Mouse (Mus musculus): ENCODE data around the gene Fbxw10. TPM values are rescaled to one million over a fixed set of nuclear protein-coding genes. Genes with fewer than 3 reads are reported as not detected.

Fbxw10 gene
- total RNA-seq (2014; rRNA removed) = 0.36 and 0.37 TPM in 2 replicates
- 0.36 and 0.82 TPM in 2 replicates for polyA plus RNA-seq (2015; fragmentation: Nextera tagmentation; extraction: Ambion mirVana)

- DNase-seq (ENCODE audit: low spot score) (peak; percentile 74), ATAC-seq (no peak)
- Histone ChIP-seq H3K36me3 (ENCODE audit: insufficient read depth, low read length) (no peaks in the 10 kb centered on the region), H3K27me3 (ENCODE audit: insufficient read depth, low read length) (no peaks in the 10 kb centered on the region), H3K4me2 (ENCODE audit: low read depth, low read length) (peak within 1 kb of the TSS; percentile 27), H3K9me3 (ENCODE audit: low read length) (no peaks in the 10 kb centered on the region), H3K4me1 (ENCODE audit: insufficient read depth, low read length) (no peaks in the 10 kb centered on the region), H3K27ac (no peak within 1 kb of the TSS), H3K4me3 (ENCODE audit: low read length) (no peak within 1 kb of the TSS), H3K9ac (replicated peaks; ENCODE audit: low read length) (no peak within 1 kb of the TSS)
- WGBS = 31% methylated on average over 12 of the region's 12 CpGs
- no peak for TF ChIP-seq CTCF (IDR thresholded peaks at IDR 0.05; ENCODE audit: low read depth)
These were observed at the start of gene Fbxw10 for GRCm38 (mm10) chr11:62846961-62847654. Gene Fbxw10, plus strand, starts transcription at chr11:62847069.

- Histone ChIP-seq H3K27me3 (ENCODE audit: insufficient read depth, low read length) (no peaks in the 10 kb centered on the region), H3K4me3 (ENCODE audit: low read length) (no peak overlapping the region), H3K9ac (replicated peaks; ENCODE audit: low read length) (no peak overlapping the region), H3K36me3 (ENCODE audit: insufficient read depth, low read length) (no peaks in the 10 kb centered on the region), H3K9me3 (ENCODE audit: low read length) (no peaks in the 10 kb centered on the region), H3K27ac (no peak overlapping the region), H3K4me2 (ENCODE audit: low read depth, low read length) (no peak overlapping the region), H3K4me1 (ENCODE audit: insufficient read depth, low read length) (no peaks in the 10 kb centered on the region)
- ATAC-seq = no peak
- DNase-seq (ENCODE audit: low spot score) = no peak
- 58% methylated on average over 13 of the region's 13 CpGs for WGBS
- no peak for TF ChIP-seq CTCF (IDR thresholded peaks at IDR 0.05; ENCODE audit: low read depth)
These were observed 42.8 kb upstream of the Fbxw10 start for GRCm38 (mm10) chr11:62804119-62804518.

GRCm38 (mm10) chr11:62807965-62808364 is 38.9 kb upstream of the Fbxw10 start:
- Histone ChIP-seq H3K36me3 (ENCODE audit: insufficient read depth, low read length) (no peaks in the 10 kb centered on the region), H3K9ac (replicated peaks; ENCODE audit: low read length) (no peak overlapping the region), H3K9me3 (ENCODE audit: low read length) (no peaks in the 10 kb centered on the region), H3K27ac (no peak overlapping the region), H3K4me2 (ENCODE audit: low read depth, low read length) (no peak overlapping the region), H3K4me1 (ENCODE audit: insufficient read depth, low read length) (no peaks in the 10 kb centered on the region), H3K27me3 (ENCODE audit: insufficient read depth, low read length) (no peaks in the 10 kb centered on the region), H3K4me3 (ENCODE audit: low read length) (no peak overlapping the region)
- ATAC-seq = no peak
- no peak for DNase-seq (ENCODE audit: low spot score)
- TF ChIP-seq CTCF (IDR thresholded peaks at IDR 0.05; ENCODE audit: low read depth) = no peak
- 82% methylated on average over 2 of the region's 2 CpGs for WGBS

- WGBS = 76% methylated on average over 4 of the region's 4 CpGs
- no peaks in the 10 kb centered on the region for H3K4me1 ChIP-seq (ENCODE audit: insufficient read depth, low read length)
- H3K9ac ChIP-seq (replicated peaks; ENCODE audit: low read length) = no peak overlapping the region
- TF ChIP-seq CTCF (IDR thresholded peaks at IDR 0.05; ENCODE audit: low read depth) = peak; percentile 72
- ATAC-seq = no peak
- no peaks in the 10 kb centered on the region for H3K9me3 ChIP-seq (ENCODE audit: low read length)
- peak; percentile 31 for DNase-seq (ENCODE audit: low spot score)
- no peak overlapping the region for H3K4me3 ChIP-seq (ENCODE audit: low read length)
- H3K4me2 ChIP-seq (ENCODE audit: low read depth, low read length) = no peak overlapping the region
- no peak overlapping the region for H3K27ac ChIP-seq
- no peaks in the 10 kb centered on the region for H3K36me3 ChIP-seq (ENCODE audit: insufficient read depth, low read length)
- no peaks in the 10 kb centered on the region for H3K27me3 ChIP-seq (ENCODE audit: insufficient read depth, low read length)
These were observed 37.7 kb upstream of the Fbxw10 start for GRCm38 (mm10) chr11:62809201-62809600.

GRCm38 (mm10) chr11:62812268-62812667 is 34.6 kb upstream of the Fbxw10 start:
- Histone ChIP-seq H3K27ac (no peak overlapping the region), H3K9ac (replicated peaks; ENCODE audit: low read length) (no peak overlapping the region), H3K27me3 (ENCODE audit: insufficient read depth, low read length) (no peaks in the 10 kb centered on the region), H3K4me3 (ENCODE audit: low read length) (no peak overlapping the region), H3K36me3 (ENCODE audit: insufficient read depth, low read length) (no peaks in the 10 kb centered on the region), H3K4me1 (ENCODE audit: insufficient read depth, low read length) (no peaks in the 10 kb centered on the region), H3K4me2 (ENCODE audit: low read depth, low read length) (no peak overlapping the region), H3K9me3 (ENCODE audit: low read length) (no peaks in the 10 kb centered on the region)
- TF ChIP-seq CTCF (IDR thresholded peaks at IDR 0.05; ENCODE audit: low read depth) = no peak
- no peak for DNase-seq (ENCODE audit: low spot score)
- 85% methylated on average over 6 of the region's 6 CpGs for WGBS
- no peak for ATAC-seq

GRCm38 (mm10) chr11:62813497-62813896 is 33.4 kb upstream of the Fbxw10 start:
- no peak for TF ChIP-seq CTCF (IDR thresholded peaks at IDR 0.05; ENCODE audit: low read depth)
- no peak for ATAC-seq

GRCm38 (mm10) chr11:62813970-62814624 is 32.8 kb upstream of the Fbxw10 start:
- H3K27me3 ChIP-seq (ENCODE audit: insufficient read depth, low read length) = no peaks in the 10 kb centered on the region
- DNase-seq (ENCODE audit: low spot score) = no peak
- no peak overlapping the region for H3K9ac ChIP-seq (replicated peaks; ENCODE audit: low read length)
- H3K4me1 ChIP-seq (ENCODE audit: insufficient read depth, low read length) = no peaks in the 10 kb centered on the region
- WGBS = 74% methylated on average over 6 of the region's 6 CpGs
- TF ChIP-seq CTCF (IDR thresholded peaks at IDR 0.05; ENCODE audit: low read depth) = no peak
- no peaks in the 10 kb centered on the region for H3K9me3 ChIP-seq (ENCODE audit: low read length)
- no peak overlapping the region for H3K4me2 ChIP-seq (ENCODE audit: low read depth, low read length)
- no peak for ATAC-seq
- no peaks in the 10 kb centered on the region for H3K36me3 ChIP-seq (ENCODE audit: insufficient read depth, low read length)
- no peak overlapping the region for H3K4me3 ChIP-seq (ENCODE audit: low read length)
- no peak overlapping the region for H3K27ac ChIP-seq

More at GRCm38 (mm10) chr11:62813497-62813896, 33.4 kb upstream of the Fbxw10 start:
- no peaks in the 10 kb centered on the region for H3K9me3 ChIP-seq (ENCODE audit: low read length)
- DNase-seq (ENCODE audit: low spot score) = no peak
- H3K9ac ChIP-seq (replicated peaks; ENCODE audit: low read length) = no peak overlapping the region
- 61% methylated on average over 1 of the region's 1 CpGs for WGBS
- no peaks in the 10 kb centered on the region for H3K27me3 ChIP-seq (ENCODE audit: insufficient read depth, low read length)
- H3K4me3 ChIP-seq (ENCODE audit: low read length) = no peak overlapping the region
- H3K4me1 ChIP-seq (ENCODE audit: insufficient read depth, low read length) = no peaks in the 10 kb centered on the region
- no peaks in the 10 kb centered on the region for H3K36me3 ChIP-seq (ENCODE audit: insufficient read depth, low read length)
- no peak overlapping the region for H3K27ac ChIP-seq
- H3K4me2 ChIP-seq (ENCODE audit: low read depth, low read length) = no peak overlapping the region
